ENCODE assay signal across 17 mouse cellular contexts in genomic region chr15:63969131-63969530, GRCm38 (mm10). TPM values are rescaled to one million over a fixed set of nuclear protein-coding genes. Genes with fewer than 3 reads are reported as not detected.
"Had no signal": no experiment of that assay in that cellular context is flagged by ENCODE, and none has a peak within 500 bp of the region (broad histone marks: within the 10 kb centered on the region; RNA-seq: fewer than 3 reads in every experiment).

No protein-coding gene starts in this region.

- H3K36me3 ChIP-seq: midbrain, embryonic 13.5 days; neural tube, embryonic 15.5 days had no signal

- H3K4me1 ChIP-seq: limb, embryonic 13.5 days; midbrain, embryonic 13.5 days; neural tube, embryonic 15.5 days had no signal

- ATAC-seq: intestine, embryonic 16.5 days; lung, postnatal 0 days; midbrain, embryonic 13.5 days had no signal

- DNase-seq: kidney, adult 2 months; kidney, postnatal 25 days; layer of hippocampus, adult 9-11 months; left cerebral cortex, postnatal 4 days; lung, adult 18-20 months; lung, postnatal 4 days; right cerebral cortex, adult 18-20 months; thymus, adult 18-20 months; thymus, postnatal 36 days had no signal

- H3K9me3 ChIP-seq: limb, embryonic 13.5 days; midbrain, embryonic 13.5 days; neural tube, embryonic 15.5 days had no signal

- H3K4me3 ChIP-seq: limb, embryonic 13.5 days; midbrain, embryonic 13.5 days; neural tube, embryonic 15.5 days had no signal

- H3K27me3 ChIP-seq: limb, embryonic 13.5 days; midbrain, embryonic 13.5 days; neural tube, embryonic 15.5 days had no signal

RNA-seq across cellular contexts. Expression of gene Gsdmc4, which starts 57.0 kb away (rescaled TPM):
- total RNA-seq: left cerebral cortex, postnatal 10 days; left cerebral cortex, postnatal 4 days; liver, adult 2 months had no signal
- polyA plus RNA-seq: limb, embryonic 13.5 days; lung, postnatal 0 days; neural tube, embryonic 11.5 days; neural tube, embryonic 15.5 days had no signal
